Comparison of ENCODE assay signal across 8 mouse cellular contexts in genomic region chr13:116711148-116711865, GRCm38 (mm10).
DNase-seq lines count a peak whose midpoint lies in the region; ATAC-seq and TF ChIP-seq lines count a peak whose summit lies in the region.

No protein-coding gene starts in this region.

- TF ChIP-seq CTCF in intestine, postnatal 0 days (IDR thresholded peaks at IDR 0.05; ENCODE audit: low read depth) = no peak
- no peak for TF ChIP-seq CTCF in thymus, adult 2 months (IDR thresholded peaks at IDR 0.05; ENCODE audit: borderline replicate concordance, control insufficient read depth, extremely low read depth, insufficient read depth, low read length, poor library complexity)

- H3K9ac ChIP-seq in liver, embryonic 11.5 days (ENCODE audit: low read depth, low read length) = no peak overlapping the region
- H3K9ac ChIP-seq in intestine, postnatal 0 days (ENCODE audit: low read depth, low read length) = no peak overlapping the region
- H3K9ac ChIP-seq in neural tube, embryonic 13.5 days = peak overlapping the region; percentile 23; the same call in 1 of the 2 replicates

- 1% methylated on average over 22 of the region's 22 CpGs for WGBS in liver, embryonic 11.5 days
- under 1% methylated on average over 22 of the region's 22 CpGs for WGBS in embryonic facial prominence, embryonic 10.5 days
- 6% methylated on average over 22 of the region's 22 CpGs for WGBS in intestine, postnatal 0 days
- under 1% methylated on average over 22 of the region's 22 CpGs for WGBS in neural tube, embryonic 13.5 days
- 5% methylated on average over 22 of the region's 22 CpGs for WGBS in thymus, adult 2 months

- no peak for TF ChIP-seq POLR2A in thymus, adult 2 months (IDR thresholded peaks at IDR 0.05; ENCODE audit: control insufficient read depth, extremely low read depth, insufficient read depth, low read length, poor library complexity)

- H3K36me3 ChIP-seq in liver, embryonic 11.5 days (ENCODE audit: control insufficient read depth, insufficient read depth, low read length) = no peaks in the 10 kb centered on the region
- no peaks in the 10 kb centered on the region for H3K36me3 ChIP-seq in embryonic facial prominence, embryonic 10.5 days (replicated peaks)
- H3K36me3 ChIP-seq in intestine, postnatal 0 days (ENCODE audit: control insufficient read depth, insufficient read depth) = no peaks in the 10 kb centered on the region
- H3K36me3 ChIP-seq in neural tube, embryonic 13.5 days = no peaks in the 10 kb centered on the region
- H3K36me3 ChIP-seq in thymus, adult 2 months (ENCODE audit: control insufficient read depth, insufficient read depth, low read length) = no peaks in the 10 kb centered on the region

- ATAC-seq in liver, embryonic 11.5 days (replicated peaks; ENCODE audit: low FRiP score) = no peak
- no peak for ATAC-seq in intestine, postnatal 0 days
- peak; percentile 74 for ATAC-seq in neural tube, embryonic 13.5 days (ENCODE audit: low read depth)

- peak overlapping the region; percentile 22 for H3K4me3 ChIP-seq in liver, embryonic 11.5 days (ENCODE audit: low read depth, low read length)
- H3K4me3 ChIP-seq in embryonic facial prominence, embryonic 10.5 days = peak overlapping the region; percentile 55
- H3K4me3 ChIP-seq in intestine, postnatal 0 days (ENCODE audit: low read depth, low read length) = peak overlapping the region; percentile 37
- H3K4me3 ChIP-seq in neural tube, embryonic 13.5 days = peak overlapping the region; percentile 27
- H3K4me3 ChIP-seq in thymus, adult 2 months (ENCODE audit: control insufficient read depth, insufficient read depth, low read length) = no peak overlapping the region

- DNase-seq in liver, embryonic 11.5 days (ENCODE audit: low spot score) = peak; percentile 37
- DNase-seq in liver = no peak
- peak; percentile 45 for DNase-seq in embryonic facial prominence, embryonic 10.5 days (ENCODE audit: low spot score)
- no peak for DNase-seq in urinary bladder, postnatal 4 days (ENCODE audit: low spot score in 2 of 2)
- DNase-seq in thymus, adult 2 months = no peak
- DNase-seq in cerebellum, postnatal 25 days = no peak

- H3K4me1 ChIP-seq in liver, embryonic 11.5 days (replicated peaks; ENCODE audit: control insufficient read depth, insufficient read depth, low read length) = no peaks in the 10 kb centered on the region
- peaks cover 41% of the 10 kb centered on the region for H3K4me1 ChIP-seq in embryonic facial prominence, embryonic 10.5 days
- H3K4me1 ChIP-seq in intestine, postnatal 0 days (replicated peaks; ENCODE audit: control insufficient read depth, insufficient read depth, low read length) = peaks cover 3% of the 10 kb centered on the region; the same call in 1 of the 2 replicates
- H3K4me1 ChIP-seq in neural tube, embryonic 13.5 days (replicated peaks) = peaks cover 30% of the 10 kb centered on the region
- no peaks in the 10 kb centered on the region for H3K4me1 ChIP-seq in thymus, adult 2 months (replicated peaks; ENCODE audit: control insufficient read depth, insufficient read depth, low read length)

- H3K9me3 ChIP-seq in liver, embryonic 11.5 days (ENCODE audit: control insufficient read depth, low read length) = no peaks in the 10 kb centered on the region
- H3K9me3 ChIP-seq in embryonic facial prominence, embryonic 10.5 days = no peaks in the 10 kb centered on the region
- no peaks in the 10 kb centered on the region for H3K9me3 ChIP-seq in intestine, postnatal 0 days (ENCODE audit: control insufficient read depth)
- H3K9me3 ChIP-seq in neural tube, embryonic 13.5 days = no peaks in the 10 kb centered on the region

- H3K27ac ChIP-seq in liver, embryonic 11.5 days (ENCODE audit: low read depth, low read length) = no peak overlapping the region
- H3K27ac ChIP-seq in embryonic facial prominence, embryonic 10.5 days (replicated peaks) = peak overlapping the region; percentile 49
- no peak overlapping the region for H3K27ac ChIP-seq in intestine, postnatal 0 days (ENCODE audit: low read depth, low read length)
- H3K27ac ChIP-seq in neural tube, embryonic 13.5 days (replicated peaks) = peak overlapping the region; percentile 69
- H3K27ac ChIP-seq in thymus, adult 2 months (ENCODE audit: control insufficient read depth, insufficient read depth, low read length) = no peak overlapping the region

- peaks cover 53% of the 10 kb centered on the region for H3K27me3 ChIP-seq in liver, embryonic 11.5 days (replicated peaks; ENCODE audit: control insufficient read depth, insufficient read depth, low read length)
- H3K27me3 ChIP-seq in embryonic facial prominence, embryonic 10.5 days (replicated peaks; ENCODE audit: low read depth, poor library complexity, severe bottlenecking) = peaks cover 84% of the 10 kb centered on the region
- peaks cover 68% of the 10 kb centered on the region for H3K27me3 ChIP-seq in intestine, postnatal 0 days (replicated peaks; ENCODE audit: control insufficient read depth, insufficient read depth, low read length)
- H3K27me3 ChIP-seq in neural tube, embryonic 13.5 days = peaks cover 94% of the 10 kb centered on the region
- H3K27me3 ChIP-seq in thymus, adult 2 months (ENCODE audit: control insufficient read depth, insufficient read depth, low read length) = peaks cover 11% of the 10 kb centered on the region

- peak overlapping the region; percentile 66 for H3K4me2 ChIP-seq in liver, embryonic 11.5 days
- peak overlapping the region; percentile 60 for H3K4me2 ChIP-seq in intestine, postnatal 0 days (replicated peaks; ENCODE audit: low read depth)
- H3K4me2 ChIP-seq in neural tube, embryonic 13.5 days = peak overlapping the region; percentile 58

Comparison
In these comparisons a context has a peak if more than half of its experiments do, and no peak if none do; other contexts are left out.
1. DNase-seq: peak in liver, embryonic 11.5 days (single experiment) and embryonic facial prominence, embryonic 10.5 days (single experiment); none in liver (single experiment), urinary bladder, postnatal 4 days (0 of 2), thymus, adult 2 months (single experiment) and cerebellum, postnatal 25 days (0 of 2).
2. H3K27ac ChIP-seq: peak in embryonic facial prominence, embryonic 10.5 days (single experiment) and neural tube, embryonic 13.5 days (single experiment); none in liver, embryonic 11.5 days (single experiment), intestine, postnatal 0 days (single experiment) and thymus, adult 2 months (single experiment).
3. Peak in every context shown above with its lines, with median percentiles within 50 percentile points of each other: H3K4me2 ChIP-seq.